Mouse (Mus musculus): ENCODE measurements around the gene Gm7137. TPM values are rescaled to one million over a fixed set of nuclear protein-coding genes. Genes with fewer than 3 reads are reported as not detected.
"Not testable (repeated sequence)": the region's sequence is repeated elsewhere in the genome, so short reads cannot be mapped to it uniquely, and the experiment has no call there.

The Gm7137 gene
- polyA plus RNA-seq, 1 experiment from 2014 or later, result not detected

DNA sequence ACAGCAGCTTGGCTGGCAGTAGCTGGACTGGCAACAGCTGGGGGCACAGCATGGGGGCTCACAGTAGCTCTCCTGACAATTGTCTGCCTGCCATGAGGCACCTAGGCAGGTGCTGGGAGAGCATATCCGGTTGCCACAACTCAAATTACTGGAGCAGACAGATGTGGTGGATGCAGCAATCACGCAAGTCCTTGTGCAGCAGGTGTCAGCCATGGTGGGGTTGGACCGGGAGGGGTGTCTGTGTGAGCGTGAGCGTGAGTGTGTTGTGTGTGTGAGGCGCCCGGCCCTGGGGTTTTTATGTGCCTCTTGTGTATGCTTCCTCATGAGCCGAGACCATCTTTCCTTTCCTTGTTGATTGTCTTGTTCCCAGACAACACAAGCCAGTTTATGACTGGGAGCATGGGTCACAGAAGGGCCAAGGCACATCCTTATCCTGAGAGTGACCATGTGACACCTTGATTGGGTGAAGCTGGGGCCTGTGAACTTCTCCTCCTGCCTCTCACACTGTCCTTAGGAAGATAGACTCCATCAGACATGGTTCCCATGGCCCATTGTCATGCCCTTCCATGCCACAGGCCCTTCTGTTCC, 11.0 kb upstream of the Gm7137 start, which contains the start of gene Gm19668:
Gene Gm19668 (minus strand): TSS at position 213 of the 588 bp plus-strand sequence.
- Histone ChIP-seq H3K4me2 (replicated peaks) (no peak within 1 kb of the TSS), H3K4me3 (replicated peaks; ENCODE audit: low read length) (no peak within 1 kb of the TSS), H3K27me3 (ENCODE audit: control insufficient read depth, insufficient read depth, low read length) (no peaks in the 10 kb centered on the region), H3K36me3 (replicated peaks; ENCODE audit: control insufficient read depth, insufficient read depth) (no peaks in the 10 kb centered on the region), H3K9me3 (ENCODE audit: control insufficient read depth, low read length) (no peaks in the 10 kb centered on the region), H3K27ac (no peak within 1 kb of the TSS), H3K4me1 (replicated peaks; ENCODE audit: control insufficient read depth, insufficient read depth, low read length) (no peaks in the 10 kb centered on the region), H3K9ac (no peak within 1 kb of the TSS)
- WGBS, result 59% methylated on average over 8 of the region's 8 CpGs
- no peak for ATAC-seq (ENCODE audit: low FRiP score)
- DNase-seq (ENCODE audit: low spot score), result no peak

- H3K9ac ChIP-seq, result not testable (repeated sequence)
Measured at GRCm38 (mm10) chr10:77798164-77798920, 10.3 kb upstream of the Gm7137 start.

GRCm38 (mm10) chr10:77797677-77798076, 9.7 kb upstream of the Gm7137 start:
- no peak overlapping the region for H3K4me2 ChIP-seq (replicated peaks)
- H3K4me3 ChIP-seq (replicated peaks; ENCODE audit: low read length), result no peak overlapping the region
- no peaks in the 10 kb centered on the region for H3K36me3 ChIP-seq (replicated peaks; ENCODE audit: control insufficient read depth, insufficient read depth)
- DNase-seq (ENCODE audit: low spot score) (no peak), ATAC-seq (ENCODE audit: low FRiP score) (no peak)
- H3K9me3 ChIP-seq (ENCODE audit: control insufficient read depth, low read length), result no peaks in the 10 kb centered on the region
- no peaks in the 10 kb centered on the region for H3K27me3 ChIP-seq (ENCODE audit: control insufficient read depth, insufficient read depth, low read length)
- no peaks in the 10 kb centered on the region for H3K4me1 ChIP-seq (replicated peaks; ENCODE audit: control insufficient read depth, insufficient read depth, low read length)
- WGBS, result 20% methylated on average over 3 of the region's 3 CpGs
- H3K27ac ChIP-seq, result no peak overlapping the region
- H3K9ac ChIP-seq, result no peak overlapping the region

More at GRCm38 (mm10) chr10:77798164-77798920, 10.3 kb upstream of the Gm7137 start:
- not testable (repeated sequence) for H3K9me3 ChIP-seq (ENCODE audit: control insufficient read depth, low read length); H3K4me2 ChIP-seq (replicated peaks); DNase-seq (ENCODE audit: low spot score); ATAC-seq (ENCODE audit: low FRiP score); H3K4me1 ChIP-seq (replicated peaks; ENCODE audit: control insufficient read depth, insufficient read depth, low read length); H3K36me3 ChIP-seq (replicated peaks; ENCODE audit: control insufficient read depth, insufficient read depth); H3K4me3 ChIP-seq (replicated peaks; ENCODE audit: low read length); H3K27ac ChIP-seq; H3K27me3 ChIP-seq (ENCODE audit: control insufficient read depth, insufficient read depth, low read length)
- WGBS, result 30% methylated on average over 3 of the region's 3 CpGs

- Histone ChIP-seq H3K27me3 (ENCODE audit: control insufficient read depth, insufficient read depth, low read length) (no peaks in the 10 kb centered on the region), H3K9me3 (ENCODE audit: control insufficient read depth, low read length) (no peaks in the 10 kb centered on the region), H3K4me2 (replicated peaks) (no peak within 1 kb of the TSS), H3K36me3 (replicated peaks; ENCODE audit: control insufficient read depth, insufficient read depth) (no peaks in the 10 kb centered on the region), H3K27ac (no peak within 1 kb of the TSS), H3K4me1 (replicated peaks; ENCODE audit: control insufficient read depth, insufficient read depth, low read length) (no peaks in the 10 kb centered on the region), H3K9ac (no peak within 1 kb of the TSS), H3K4me3 (replicated peaks; ENCODE audit: low read length) (no peak within 1 kb of the TSS)
- DNase-seq (ENCODE audit: low spot score) (no peak), ATAC-seq (ENCODE audit: low FRiP score) (no peak)
- 75% methylated on average over 2 of the region's 2 CpGs for WGBS
Measured at GRCm38 (mm10) chr10:77794976-77795375, 7.0 kb upstream of the Gm7137 start, which contains the start of gene Gm9639. Gene Gm9639 (minus strand): TSS chr10:77795076.

GRCm38 (mm10) chr10:77788621-77789020, 621 bp upstream of the Gm7137 start:
- Histone ChIP-seq H3K9ac (no peak overlapping the region), H3K4me1 (replicated peaks; ENCODE audit: control insufficient read depth, insufficient read depth, low read length) (no peaks in the 10 kb centered on the region), H3K4me3 (replicated peaks; ENCODE audit: low read length) (no peak overlapping the region), H3K4me2 (replicated peaks) (no peak overlapping the region), H3K9me3 (ENCODE audit: control insufficient read depth, low read length) (no peaks in the 10 kb centered on the region), H3K27me3 (ENCODE audit: control insufficient read depth, insufficient read depth, low read length) (no peaks in the 10 kb centered on the region), H3K36me3 (replicated peaks; ENCODE audit: control insufficient read depth, insufficient read depth) (no peaks in the 10 kb centered on the region), H3K27ac (no peak overlapping the region)
- 87% methylated on average over 2 of the region's 2 CpGs for WGBS
- ATAC-seq (ENCODE audit: low FRiP score) (no peak), DNase-seq (ENCODE audit: low spot score) (no peak)

DNA sequence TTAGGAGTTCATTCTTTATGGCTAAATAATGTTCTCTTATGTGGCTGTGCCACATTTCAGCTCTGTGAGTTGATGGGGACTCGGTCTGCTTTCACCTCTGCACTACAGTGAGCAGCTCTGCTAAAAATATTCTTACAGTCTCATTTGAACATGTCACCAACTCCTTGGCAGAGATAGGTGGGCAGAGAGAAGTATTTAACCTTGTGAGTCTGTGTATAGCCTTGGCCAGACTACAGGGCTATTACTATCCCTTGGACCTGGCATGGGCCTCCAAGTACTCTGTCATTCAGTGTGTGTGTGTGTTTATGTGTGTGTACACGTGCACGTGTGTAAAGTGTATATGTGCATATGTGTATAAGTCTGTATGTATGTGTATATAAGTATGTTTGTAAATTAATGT, 4.6 kb downstream of the Gm7137 start:
- not testable (repeated sequence) for H3K36me3 ChIP-seq (replicated peaks; ENCODE audit: control insufficient read depth, insufficient read depth); H3K4me2 ChIP-seq (replicated peaks); DNase-seq (ENCODE audit: low spot score); ATAC-seq (ENCODE audit: low FRiP score); H3K9ac ChIP-seq; H3K4me1 ChIP-seq (replicated peaks; ENCODE audit: control insufficient read depth, insufficient read depth, low read length); H3K27me3 ChIP-seq (ENCODE audit: control insufficient read depth, insufficient read depth, low read length); H3K27ac ChIP-seq; H3K9me3 ChIP-seq (ENCODE audit: control insufficient read depth, low read length); H3K4me3 ChIP-seq (replicated peaks; ENCODE audit: low read length)
- WGBS, result 93% methylated on average over 1 of the region's 3 CpGs

DNA sequence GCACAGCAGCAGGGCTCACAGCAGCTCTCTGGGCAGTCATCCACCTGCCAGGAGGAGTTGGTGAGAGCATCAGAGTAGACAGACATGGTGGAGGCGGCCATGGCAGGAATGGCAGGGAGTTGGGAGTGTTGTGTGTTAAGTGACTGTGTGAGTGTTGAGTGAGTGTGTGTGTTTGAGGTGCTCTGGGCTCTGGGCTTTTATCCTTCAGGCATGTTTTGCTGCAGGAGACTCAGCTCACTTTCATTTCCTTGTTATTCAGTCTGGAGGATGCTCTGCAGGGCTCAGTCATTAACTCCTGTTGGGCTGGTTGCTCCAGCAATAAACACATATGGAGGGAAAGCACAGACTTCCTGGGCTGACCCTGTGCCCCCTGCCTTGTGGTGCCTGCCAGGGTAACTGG, 5.6 kb downstream of the Gm7137 start, which contains the start of gene Gm3250:
Gene Gm3250 (minus strand): TSS at position 101 of the 400 bp plus-strand sequence.
- ATAC-seq (ENCODE audit: low FRiP score); H3K27me3 ChIP-seq (ENCODE audit: control insufficient read depth, insufficient read depth, low read length); H3K27ac ChIP-seq; DNase-seq (ENCODE audit: low spot score); H3K9me3 ChIP-seq (ENCODE audit: control insufficient read depth, low read length); H3K36me3 ChIP-seq (replicated peaks; ENCODE audit: control insufficient read depth, insufficient read depth); H3K4me1 ChIP-seq (replicated peaks; ENCODE audit: control insufficient read depth, insufficient read depth, low read length); H3K4me3 ChIP-seq (replicated peaks; ENCODE audit: low read length); H3K9ac ChIP-seq; H3K4me2 ChIP-seq (replicated peaks): not testable (repeated sequence)
- WGBS, result no CpG with 5 or more reads among the region's 1 CpGs

- H3K4me1 ChIP-seq (replicated peaks; ENCODE audit: control insufficient read depth, insufficient read depth, low read length); H3K9me3 ChIP-seq (ENCODE audit: control insufficient read depth, low read length); H3K27ac ChIP-seq; DNase-seq (ENCODE audit: low spot score); H3K27me3 ChIP-seq (ENCODE audit: control insufficient read depth, insufficient read depth, low read length); ATAC-seq (ENCODE audit: low FRiP score); H3K4me3 ChIP-seq (replicated peaks; ENCODE audit: low read length); H3K9ac ChIP-seq; H3K4me2 ChIP-seq (replicated peaks); H3K36me3 ChIP-seq (replicated peaks; ENCODE audit: control insufficient read depth, insufficient read depth): not testable (repeated sequence)
- 75% methylated on average over 1 of the region's 1 CpGs for WGBS
Measured at GRCm38 (mm10) chr10:77776844-77777243, 11.2 kb downstream of the Gm7137 start, which contains the start of gene Gm7138. Gene Gm7138 (minus strand): TSS chr10:77776944.

GRCm38 (mm10) chr10:77772142-77772541, 15.9 kb downstream of the Gm7137 start:
- DNase-seq (ENCODE audit: low spot score); H3K36me3 ChIP-seq (replicated peaks; ENCODE audit: control insufficient read depth, insufficient read depth); H3K9me3 ChIP-seq (ENCODE audit: control insufficient read depth, low read length); H3K4me2 ChIP-seq (replicated peaks); ATAC-seq (ENCODE audit: low FRiP score); H3K4me3 ChIP-seq (replicated peaks; ENCODE audit: low read length); H3K4me1 ChIP-seq (replicated peaks; ENCODE audit: control insufficient read depth, insufficient read depth, low read length); H3K9ac ChIP-seq; H3K27ac ChIP-seq; H3K27me3 ChIP-seq (ENCODE audit: control insufficient read depth, insufficient read depth, low read length): not testable (repeated sequence)
- WGBS, result 100% methylated on average over 1 of the region's 3 CpGs
